Mouse (Mus musculus): Measurements from ENCODE around the gene Arhgap27. TPM values are rescaled to one million over a fixed set of nuclear protein-coding genes. Genes with fewer than 3 reads are reported as not detected.
A peak's percentile ranks its signal among the peaks of the same experiment; 100 is the strongest.

Arhgap27 gene
- total and polyA plus RNA-seq, 3 experiments, result 11.8 to 30.9 (median 26.1) TPM

DNA sequence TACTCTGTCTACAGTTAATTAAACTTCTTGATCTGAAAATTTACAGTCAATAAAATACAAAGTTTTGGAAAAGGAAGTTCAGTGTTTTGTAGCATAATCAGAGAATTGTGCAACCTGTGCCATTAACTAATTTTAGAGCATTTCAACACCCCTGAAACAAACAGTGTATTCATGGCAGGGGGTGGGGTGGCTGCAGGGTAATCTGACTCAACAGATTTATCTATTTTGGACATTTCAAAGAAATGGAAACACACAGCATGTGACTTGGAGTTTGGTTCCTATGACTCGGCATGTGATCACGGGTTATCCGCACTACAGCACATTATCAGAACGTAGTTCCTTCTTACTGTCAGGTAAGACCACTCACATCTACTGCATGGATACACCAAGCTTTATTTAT lies 36.5 kb upstream of the Arhgap27 start:
- TF ChIP-seq BHLHE40 (IDR thresholded peaks at IDR 0.05; ENCODE audit: low read depth, low read length) (peak; percentile 42), PAX5 (IDR thresholded peaks at IDR 0.05; ENCODE audit: low read length) (no peak)
- in situ Hi-C loops (cut with MboI; ENCODE audit: low pct_ligation_motif_present, low pct_unique_long_range_greater_than_20kb, low sequenced_read_pairs) (loop anchor here (10.0 kb wide), 1 partner anchor 65 kb away; no protein-coding TSS in a partner anchor), dilution Hi-C loops (cut with MboI; ENCODE audit: extremely low pct_ligation_motif_present, extremely low pct_unique_long_range_greater_than_20kb, low sequenced_read_pairs) (no loop called here)
- H3K4me3 ChIP-seq (replicated peaks in 1 of 3; ENCODE audit: low read depth in 2 of 3, low read length in 2 of 3, poor library complexity in 1 of 3), result no peak overlapping the region
- H3K9ac ChIP-seq (ENCODE audit: insufficient read depth, low read depth), result no peak overlapping the region
- DNase-seq (ENCODE audit: extremely low read depth), result no peak
- no peaks in the 10 kb centered on the region for H3K9me3 ChIP-seq (replicated peaks; ENCODE audit: low read length)
- H3K4me2 ChIP-seq (ENCODE audit: insufficient read depth, low read depth, poor library complexity, severe bottlenecking), result no peak overlapping the region
- peaks cover 53 to 83% of the 10 kb centered on the region in 2 experiments for H3K36me3 ChIP-seq (replicated peaks in 1 of 2; ENCODE audit: control insufficient read depth in 1 of 2, insufficient read depth in 1 of 2, low read length in 1 of 2)
- H3K27ac ChIP-seq (ENCODE audit: insufficient read depth, low read depth), result no peak overlapping the region
- peaks cover 3% of the 10 kb centered on the region for H3K79me2 ChIP-seq (replicated peaks; ENCODE audit: control insufficient read depth, extremely low read depth, insufficient read depth, poor library complexity, severe bottlenecking)
- peaks cover 0 to 45% of the 10 kb centered on the region in 2 experiments; a peak in 2 of 4 replicates for H3K4me1 ChIP-seq (ENCODE audit: control insufficient read depth in 1 of 2, insufficient read depth in 2 of 2)
- H3K27me3 ChIP-seq (replicated peaks), result no peaks in the 10 kb centered on the region

GRCm38 (mm10) chr11:103399050-103399449 lies 35.6 kb upstream of the Arhgap27 start:
- Histone ChIP-seq H3K9me3 (replicated peaks; ENCODE audit: low read length) (no peaks in the 10 kb centered on the region), H3K4me1 (ENCODE audit: control insufficient read depth in 1 of 2, insufficient read depth in 2 of 2) (peaks cover 0 to 38% of the 10 kb centered on the region in 2 experiments; a peak in 2 of 4 replicates), H3K4me3 (replicated peaks in 1 of 3; ENCODE audit: low read depth in 2 of 3, low read length in 2 of 3, poor library complexity in 1 of 3) (no peak overlapping the region), H3K9ac (ENCODE audit: insufficient read depth, low read depth) (no peak overlapping the region), H3K27me3 (replicated peaks) (no peaks in the 10 kb centered on the region), H3K79me2 (replicated peaks; ENCODE audit: control insufficient read depth, extremely low read depth, insufficient read depth, poor library complexity, severe bottlenecking) (peaks cover 3% of the 10 kb centered on the region), H3K36me3 (replicated peaks in 1 of 2; ENCODE audit: control insufficient read depth in 1 of 2, insufficient read depth in 1 of 2, low read length in 1 of 2) (peaks cover 58 to 84% of the 10 kb centered on the region in 2 experiments), H3K27ac (ENCODE audit: insufficient read depth, low read depth) (no peak overlapping the region), H3K4me2 (ENCODE audit: insufficient read depth, low read depth, poor library complexity, severe bottlenecking) (no peak overlapping the region)
- dilution Hi-C loops (cut with MboI; ENCODE audit: extremely low pct_ligation_motif_present, extremely low pct_unique_long_range_greater_than_20kb, low sequenced_read_pairs), result no loop called here
- DNase-seq (ENCODE audit: extremely low read depth), result no peak
- peak in 1 of 2 experiments; percentile 79; a peak in 2 of 4 replicates for TF ChIP-seq CTCF (conservative IDR thresholded peaks at IDR 0.05 in 1 of 2, IDR thresholded peaks at IDR 0.05 in 1 of 2; ENCODE audit: low read depth in 2 of 2, low read length in 2 of 2)
- TF ChIP-seq MAX (IDR thresholded peaks at IDR 0.05; ENCODE audit: low read length), result peak; percentile 67
- TF ChIP-seq EP300 (IDR thresholded peaks at IDR 0.05; ENCODE audit: low read length), result no peak
- peak; percentile 61 for TF ChIP-seq ZC3H11A (IDR thresholded peaks at IDR 0.05; ENCODE audit: low read depth, low read length)
- peak; percentile 81 for TF ChIP-seq SMC3 (IDR thresholded peaks at IDR 0.05; ENCODE audit: low read depth, low read length)
- TF ChIP-seq MYC (IDR thresholded peaks at IDR 0.05; ENCODE audit: low read depth, low read length), result peak; percentile 95
- peak; percentile 71 for TF ChIP-seq RAD21 (IDR thresholded peaks at IDR 0.05; ENCODE audit: low read depth, low read length)
- TF ChIP-seq MEF2A (IDR thresholded peaks at IDR 0.05; ENCODE audit: borderline replicate concordance, low read depth, low read length), result 0 out of 2 replicates have a peak, but pooled peaks have one; percentile 20
- TF ChIP-seq ZKSCAN1 (IDR thresholded peaks at IDR 0.05; ENCODE audit: borderline replicate concordance, low read depth, low read length), result no peak
- no peak for TF ChIP-seq ZNF384 (IDR thresholded peaks at IDR 0.05; ENCODE audit: low read depth, low read length)
- in situ Hi-C loops (cut with MboI; ENCODE audit: low pct_ligation_motif_present, low pct_unique_long_range_greater_than_20kb, low sequenced_read_pairs), result loop anchor here (10.0 kb wide), 1 partner anchor 64 kb away; no protein-coding TSS in a partner anchor

DNA sequence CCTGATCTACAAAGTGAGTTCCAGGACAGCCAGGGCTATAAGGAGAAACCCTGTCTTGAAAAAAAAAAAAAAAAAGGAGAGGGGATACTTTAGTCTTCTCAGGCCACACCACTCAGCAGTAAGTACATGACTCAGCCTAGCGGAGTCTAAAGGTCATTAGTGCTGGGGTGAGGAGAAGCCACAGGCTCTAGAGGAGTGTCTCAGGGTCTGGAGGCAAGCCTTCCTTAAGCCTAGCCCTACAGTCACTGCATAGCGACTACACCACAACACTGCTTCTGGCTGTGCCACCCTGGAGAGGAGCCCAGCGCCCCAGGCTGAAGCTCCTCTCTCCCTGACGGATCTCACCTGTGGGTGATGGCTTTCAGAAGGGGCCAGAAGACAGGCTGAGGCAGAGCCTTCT lies 33.2 kb upstream of the Arhgap27 start:
- DNase-seq (ENCODE audit: extremely low read depth), result no peak
- Histone ChIP-seq H3K9me3 (replicated peaks; ENCODE audit: low read length) (no peaks in the 10 kb centered on the region), H3K4me2 (ENCODE audit: insufficient read depth, low read depth, poor library complexity, severe bottlenecking) (no peak overlapping the region), H3K27me3 (replicated peaks) (no peaks in the 10 kb centered on the region), H3K36me3 (replicated peaks in 1 of 2; ENCODE audit: control insufficient read depth in 1 of 2, insufficient read depth in 1 of 2, low read length in 1 of 2) (peaks cover 59 to 87% of the 10 kb centered on the region in 2 experiments), H3K27ac (ENCODE audit: insufficient read depth, low read depth) (no peak overlapping the region), H3K9ac (ENCODE audit: insufficient read depth, low read depth) (no peak overlapping the region), H3K4me1 (ENCODE audit: control insufficient read depth in 1 of 2, insufficient read depth in 2 of 2) (peaks cover 0 to 20% of the 10 kb centered on the region in 2 experiments; a peak in 2 of 4 replicates), H3K79me2 (replicated peaks; ENCODE audit: control insufficient read depth, extremely low read depth, insufficient read depth, poor library complexity, severe bottlenecking) (peaks cover 3% of the 10 kb centered on the region; the same call in 1 of the 2 replicates), H3K4me3 (replicated peaks in 1 of 3; ENCODE audit: low read depth in 2 of 3, low read length in 2 of 3, poor library complexity in 1 of 3) (no peak overlapping the region)
- dilution Hi-C loops (cut with MboI; ENCODE audit: extremely low pct_ligation_motif_present, extremely low pct_unique_long_range_greater_than_20kb, low sequenced_read_pairs), result no loop called here
- no peak for TF ChIP-seq PAX5 (IDR thresholded peaks at IDR 0.05; ENCODE audit: low read length)
- no peak for TF ChIP-seq ZC3H11A (IDR thresholded peaks at IDR 0.05; ENCODE audit: low read depth, low read length)
- TF ChIP-seq JUND (conservative IDR thresholded peaks at IDR 0.05; ENCODE audit: low read depth, low read length), result no peak
- TF ChIP-seq NRF1 (IDR thresholded peaks at IDR 0.05; ENCODE audit: low read depth, low read length), result no peak
- TF ChIP-seq MYC (IDR thresholded peaks at IDR 0.05; ENCODE audit: low read depth, low read length), result no peak
- no peak for TF ChIP-seq BHLHE40 (IDR thresholded peaks at IDR 0.05; ENCODE audit: low read depth, low read length)
- TF ChIP-seq CHD1 (IDR thresholded peaks at IDR 0.05; ENCODE audit: low read depth, low read length), result no peak
- TF ChIP-seq MAZ (IDR thresholded peaks at IDR 0.05; ENCODE audit: low read depth, low read length), result no peak
- TF ChIP-seq MAX (IDR thresholded peaks at IDR 0.05; ENCODE audit: low read length), result no peak
- TF ChIP-seq ELF1 (IDR thresholded peaks at IDR 0.05; ENCODE audit: low read depth, low read length), result no peak
- TF ChIP-seq UBTF (IDR thresholded peaks at IDR 0.05; ENCODE audit: low read depth, low read length), result no peak
- no peak for TF ChIP-seq POLR2AphosphoS2 (IDR thresholded peaks at IDR 0.05; ENCODE audit: low read depth, low read length)
- TF ChIP-seq CTCF (conservative IDR thresholded peaks at IDR 0.05 in 1 of 2, IDR thresholded peaks at IDR 0.05 in 1 of 2; ENCODE audit: low read depth in 2 of 2, low read length in 2 of 2), result no peak
- no peak for TF ChIP-seq USF2 (conservative IDR thresholded peaks at IDR 0.05; ENCODE audit: low read depth, low read length)
- no peak for TF ChIP-seq MAFK (IDR thresholded peaks at IDR 0.05; ENCODE audit: insufficient replicate concordance, low read length)
- no peak for TF ChIP-seq TBP (conservative IDR thresholded peaks at IDR 0.05; ENCODE audit: low read depth, low read length)
- no peak for TF ChIP-seq MXI1 (IDR thresholded peaks at IDR 0.05; ENCODE audit: low read depth, low read length)
- no peak for TF ChIP-seq SIN3A (IDR thresholded peaks at IDR 0.05; ENCODE audit: low read length)
- TF ChIP-seq CHD2 (IDR thresholded peaks at IDR 0.05; ENCODE audit: low read length), result no peak
- in situ Hi-C loops (cut with MboI; ENCODE audit: low pct_ligation_motif_present, low pct_unique_long_range_greater_than_20kb, low sequenced_read_pairs), result loop anchor here (10.0 kb wide), 1 partner anchor 62 kb away; no protein-coding TSS in a partner anchor
